7 mouse cellular contexts compared by ENCODE assay signal in genomic region chr8:121318756-121319155, GRCm38 (mm10).
DNase-seq lines count a peak whose midpoint lies in the region; ATAC-seq and TF ChIP-seq lines count a peak whose summit lies in the region.
"Not testable (repeated sequence)": the region's sequence is repeated elsewhere in the genome, so short reads cannot be mapped to it uniquely, and the experiment has no call there.

No protein-coding gene starts in this region.

- TF ChIP-seq CTCF in kidney, postnatal 0 days (IDR thresholded peaks at IDR 0.05; ENCODE audit: low read depth): not testable (repeated sequence)

- not testable (repeated sequence) for ATAC-seq in embryonic facial prominence, embryonic 13.5 days (ENCODE audit: insufficient number of reproducible peaks, insufficient read depth, low FRiP score, low TSS enrichment, low read depth); kidney, postnatal 0 days (replicated peaks; ENCODE audit: low FRiP score, low read depth); liver, embryonic 12.5 days
- ATAC-seq in intestine, embryonic 16.5 days: 0 out of 2 replicates have a peak, but pooled peaks have one; percentile 43

- H3K4me2 ChIP-seq in embryonic facial prominence, embryonic 13.5 days: peak overlapping the region; percentile 22; the same call in 1 of the 2 replicates
- H3K4me2 ChIP-seq in intestine, embryonic 16.5 days (ENCODE audit: low read depth, low read length); kidney, postnatal 0 days (ENCODE audit: low read length): not testable (repeated sequence)
- H3K4me2 ChIP-seq in liver, embryonic 12.5 days: 0 out of 2 replicates have a peak overlapping the region, but pooled peaks have one; percentile 6

- H3K27me3 ChIP-seq in embryonic facial prominence, embryonic 13.5 days; intestine, embryonic 16.5 days (replicated peaks; ENCODE audit: control insufficient read depth, insufficient read depth, low read length); kidney, postnatal 0 days (ENCODE audit: insufficient read depth, low read length): not testable (repeated sequence)
- peaks cover 48% of the 10 kb centered on the region for H3K27me3 ChIP-seq in limb, embryonic 10.5 days (ENCODE audit: low read depth, poor library complexity, severe bottlenecking)
- H3K27me3 ChIP-seq in liver, embryonic 12.5 days (replicated peaks): peaks cover 47% of the 10 kb centered on the region

- H3K27ac ChIP-seq in embryonic facial prominence, embryonic 13.5 days; intestine, embryonic 16.5 days (ENCODE audit: low read length); kidney, postnatal 0 days; liver, embryonic 12.5 days: not testable (repeated sequence)
- 0 out of 2 replicates have a peak overlapping the region, but pooled peaks have one; percentile 30 for H3K27ac ChIP-seq in limb, embryonic 10.5 days

- 34% methylated on average over 4 of the region's 19 CpGs for WGBS in embryonic facial prominence, embryonic 13.5 days
- WGBS in intestine, embryonic 16.5 days: no CpG with 5 or more reads among the region's 19 CpGs
- WGBS in kidney, postnatal 0 days: no CpG with 5 or more reads among the region's 19 CpGs
- WGBS in limb, embryonic 10.5 days: 10% methylated on average over 4 of the region's 19 CpGs
- WGBS in liver, embryonic 12.5 days (ENCODE audit: insufficient replicate concordance): 9% methylated on average over 4 of the region's 19 CpGs

- not testable (repeated sequence) for H3K4me3 ChIP-seq in embryonic facial prominence, embryonic 13.5 days; intestine, embryonic 16.5 days (ENCODE audit: low read length); kidney, postnatal 0 days (replicated peaks; ENCODE audit: low read depth, low read length); limb, embryonic 10.5 days; liver, embryonic 12.5 days

- not testable (repeated sequence) for H3K9ac ChIP-seq in embryonic facial prominence, embryonic 13.5 days; intestine, embryonic 16.5 days (ENCODE audit: low read depth, low read length); kidney, postnatal 0 days (ENCODE audit: low read depth, low read length); liver, embryonic 12.5 days

- H3K36me3 ChIP-seq in embryonic facial prominence, embryonic 13.5 days; intestine, embryonic 16.5 days (ENCODE audit: control insufficient read depth, insufficient read depth, low read length); kidney, postnatal 0 days (ENCODE audit: insufficient read depth, low read length); limb, embryonic 10.5 days; liver, embryonic 12.5 days: not testable (repeated sequence)

- H3K9me3 ChIP-seq in embryonic facial prominence, embryonic 13.5 days; intestine, embryonic 16.5 days (ENCODE audit: control insufficient read depth, low read length); kidney, postnatal 0 days (replicated peaks; ENCODE audit: low read length); limb, embryonic 10.5 days (replicated peaks); liver, embryonic 12.5 days (replicated peaks): not testable (repeated sequence)

- H3K4me1 ChIP-seq in embryonic facial prominence, embryonic 13.5 days: peaks cover 12% of the 10 kb centered on the region; the same call in 1 of the 2 replicates
- not testable (repeated sequence) for H3K4me1 ChIP-seq in intestine, embryonic 16.5 days (ENCODE audit: control insufficient read depth, insufficient read depth, low read length)
- peaks cover 11% of the 10 kb centered on the region for H3K4me1 ChIP-seq in kidney, postnatal 0 days (replicated peaks; ENCODE audit: insufficient read depth, low read length)
- peaks cover 47% of the 10 kb centered on the region for H3K4me1 ChIP-seq in limb, embryonic 10.5 days
- H3K4me1 ChIP-seq in liver, embryonic 12.5 days: peaks cover 16% of the 10 kb centered on the region; the same call in 1 of the 2 replicates

- peak; percentile 60 for DNase-seq in ZHBTc4 (ENCODE audit: low read depth, low spot score)
- peak; percentile 59 for DNase-seq in kidney, postnatal 0 days (ENCODE audit: low spot score)
- not testable (repeated sequence) for DNase-seq in limb, embryonic 10.5 days (ENCODE audit: low spot score)
- DNase-seq in thymus, postnatal 14 days: peak; percentile 9
